Mouse (Mus musculus): ENCODE measurements at regions not wholly inside any gene's neighbourhood (a gene's known extent, or its start where the extent isn't known, plus 50 kb on each side); places are given as distances from the start of the nearest gene placed in this dataset.

GRCm38 (mm10) chr5:106789136-106789535, 92.0 kb upstream of the Zfp644 start:
- DNase-seq, result no peak

GRCm38 (mm10) chr5:106785065-106785464, 88.0 kb upstream of the Zfp644 start:
- no peak for DNase-seq

DNA sequence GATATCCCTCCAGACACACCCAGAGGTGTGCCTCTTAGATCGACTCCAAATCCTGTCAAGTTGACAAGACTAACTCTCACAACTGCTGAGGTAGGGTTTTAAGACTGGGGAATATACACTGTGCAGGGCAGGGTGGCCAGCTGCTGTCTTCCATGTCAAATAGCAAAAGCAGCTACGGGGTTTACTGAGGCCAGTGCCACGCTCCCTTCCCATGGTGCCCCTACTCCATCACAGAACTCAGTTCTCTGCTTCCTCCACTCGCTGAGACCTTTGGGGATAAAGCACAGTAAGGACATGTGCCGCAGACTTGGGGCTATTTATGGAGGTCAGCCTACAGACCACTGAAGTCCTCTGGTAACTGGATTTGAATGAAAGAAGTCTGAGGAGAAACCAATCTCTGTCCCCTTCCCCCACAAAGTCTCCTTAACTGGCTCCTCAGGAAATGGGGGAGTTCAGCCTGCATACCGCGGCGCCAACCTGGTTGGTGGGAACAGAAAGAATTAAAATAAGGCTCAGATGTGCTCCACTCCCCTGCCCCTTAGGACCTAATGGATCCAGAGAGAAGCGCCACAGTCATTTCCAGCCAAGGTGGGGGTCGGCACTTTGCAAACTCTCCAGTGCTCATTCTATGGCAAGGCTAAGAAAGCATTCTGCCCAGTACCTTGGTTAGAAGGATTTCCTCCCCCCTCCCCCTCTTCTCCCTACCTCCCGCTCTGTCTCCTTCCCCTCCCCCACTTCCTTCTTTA, 87.0 kb upstream of the Zfp644 start:
- DNase-seq, result no peak

DNA sequence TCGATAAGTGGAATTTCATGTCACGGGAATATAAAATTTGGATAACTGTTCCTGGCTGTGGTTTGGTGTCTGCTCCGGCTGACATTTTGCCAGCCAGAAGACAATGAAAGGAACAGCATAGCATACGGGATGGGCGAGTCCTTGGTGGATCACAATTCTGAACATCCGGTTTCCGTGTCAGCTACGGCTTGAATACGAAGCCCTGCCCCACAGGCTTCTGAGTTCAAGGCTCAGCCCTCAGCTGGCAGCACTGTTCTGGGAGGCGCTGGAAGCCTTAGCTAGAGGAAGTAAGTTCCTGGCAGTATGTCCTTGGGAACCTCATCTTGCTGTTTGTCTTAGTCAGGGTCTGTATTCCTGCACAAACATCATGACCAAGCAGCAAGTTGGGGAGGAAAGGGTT, 83.7 kb upstream of the Zfp644 start:
- DNase-seq, result peak; percentile 25

DNA sequence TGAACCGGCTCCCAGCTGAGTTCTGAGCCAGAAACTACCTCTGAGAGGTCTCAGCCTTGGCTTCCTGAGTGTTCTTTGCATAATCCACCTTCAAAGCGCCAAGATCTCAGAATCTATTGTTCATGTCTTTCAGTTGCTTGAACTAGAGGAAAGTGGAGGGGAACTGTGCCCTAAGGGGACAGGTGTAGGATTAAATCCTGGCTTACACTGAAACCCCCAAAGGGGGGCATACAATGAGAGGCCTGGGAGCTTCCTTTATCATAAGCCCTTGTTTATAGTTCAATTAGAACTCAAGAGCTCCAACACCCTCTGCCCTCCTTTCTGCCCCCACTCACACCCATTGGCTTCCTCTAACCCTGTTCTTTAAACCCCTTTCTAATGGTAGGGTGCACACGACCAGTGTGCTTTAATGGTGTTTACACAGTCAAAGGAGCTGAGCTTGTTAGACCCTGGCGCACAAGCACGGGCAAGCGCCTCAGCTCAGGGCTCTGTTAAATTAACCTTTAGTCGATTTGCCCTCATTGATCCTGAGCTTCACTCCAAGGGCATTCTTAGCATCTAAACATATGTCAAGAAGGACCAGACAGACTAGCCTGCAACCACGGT, 81.2 kb upstream of the Zfp644 start:
- DNase-seq, result no peak

GRCm38 (mm10) chr5:106775010-106775693, 78.1 kb upstream of the Zfp644 start:
- no peak for DNase-seq

- DNase-seq, result no peak
These were observed 76.3 kb upstream of the Zfp644 start for GRCm38 (mm10) chr5:106773201-106773934.

DNA sequence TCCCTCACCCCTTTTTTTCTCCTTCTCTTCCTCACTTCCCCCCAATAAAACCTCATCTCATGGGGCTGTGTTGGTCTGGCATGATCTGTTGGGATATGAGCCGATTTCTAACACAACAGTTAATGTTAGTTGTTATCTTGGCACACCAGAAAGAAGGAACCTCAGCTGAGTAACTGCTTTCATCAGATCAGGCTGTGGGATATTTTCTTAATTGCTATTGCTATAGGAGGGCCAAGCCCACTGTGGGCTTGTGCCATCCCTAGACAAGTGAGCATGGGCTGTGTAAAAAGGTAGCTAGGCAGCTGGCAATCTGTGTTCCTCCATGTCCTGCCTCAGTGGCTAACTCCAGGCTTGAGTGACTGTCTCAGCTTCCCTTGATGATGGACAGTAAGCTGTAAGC, 73.9 kb upstream of the Zfp644 start:
- DNase-seq, result no peak

- DNase-seq, result no peak
These were observed 68.2 kb upstream of the Zfp644 start for GRCm38 (mm10) chr5:106765335-106765734.

DNA sequence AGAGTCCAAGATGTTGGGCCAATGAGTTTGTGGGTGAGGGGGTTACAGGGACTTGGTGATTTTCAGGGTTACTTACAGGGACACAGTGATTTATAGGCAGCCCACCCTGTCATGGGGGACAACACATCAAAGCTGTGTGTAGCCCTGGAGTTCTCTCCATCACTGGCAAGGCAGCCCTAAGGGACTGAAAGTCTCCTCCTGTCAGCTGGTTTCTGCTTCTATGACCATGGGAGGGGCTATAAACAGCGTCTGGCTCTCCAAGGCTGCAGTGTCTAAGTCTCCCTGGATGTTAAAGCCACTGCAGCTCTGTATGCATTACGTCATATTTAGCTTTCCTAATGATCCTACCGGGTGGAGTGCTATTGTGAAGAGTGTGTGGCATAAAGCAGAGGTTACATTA, 66.2 kb upstream of the Zfp644 start:
- no peak for DNase-seq

GRCm38 (mm10) chr5:106758036-106758435, 60.9 kb upstream of the Zfp644 start:
- no peak for DNase-seq

GRCm38 (mm10) chr5:106757436-106757835, 60.3 kb upstream of the Zfp644 start:
- DNase-seq, result no peak

- DNase-seq, result no peak
These were observed 59.9 kb upstream of the Zfp644 start for GRCm38 (mm10) chr5:106756937-106757371.

DNA sequence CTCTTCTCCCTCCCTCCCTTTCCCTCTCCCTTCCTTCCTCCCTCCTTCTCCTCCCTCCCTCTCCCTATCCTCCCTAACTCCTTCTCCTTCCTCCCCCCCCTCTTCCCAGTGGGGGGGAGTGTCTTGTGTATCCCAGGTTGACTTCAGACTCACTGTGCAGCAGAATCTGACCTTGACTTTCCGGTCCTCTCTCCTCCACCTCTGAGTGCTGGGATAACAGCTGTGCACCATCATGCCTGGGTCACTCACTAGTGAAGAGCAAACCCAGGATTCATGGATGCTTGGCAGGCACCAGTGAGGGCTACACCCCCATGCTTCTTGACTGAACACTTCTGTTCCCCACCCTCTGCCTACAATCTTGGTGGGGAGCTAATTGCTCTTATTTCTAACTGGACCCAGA, 56.2 kb upstream of the Zfp644 start:
- DNase-seq, result no peak

DNA sequence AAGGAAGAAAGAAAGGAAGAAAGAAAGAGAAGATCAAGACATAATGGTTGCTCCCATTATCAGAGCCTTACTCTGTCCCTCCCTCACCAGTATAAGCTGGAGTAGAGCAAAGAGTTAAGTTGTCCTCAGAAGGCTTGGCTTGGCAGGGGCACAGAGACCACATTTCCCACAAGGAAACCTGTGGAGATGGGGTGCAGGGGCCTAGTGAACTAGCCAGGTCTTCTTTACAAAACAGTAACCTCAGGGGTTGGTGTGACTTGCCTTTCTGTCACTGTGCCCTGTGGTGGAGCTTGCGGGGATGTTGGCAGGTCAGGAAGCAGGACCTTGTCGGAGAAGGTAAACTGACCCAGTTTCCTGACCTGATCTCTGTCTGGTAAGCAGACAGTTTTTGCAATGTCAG, 53.1 kb upstream of the Zfp644 start:
- DNase-seq, result no peak

DNA sequence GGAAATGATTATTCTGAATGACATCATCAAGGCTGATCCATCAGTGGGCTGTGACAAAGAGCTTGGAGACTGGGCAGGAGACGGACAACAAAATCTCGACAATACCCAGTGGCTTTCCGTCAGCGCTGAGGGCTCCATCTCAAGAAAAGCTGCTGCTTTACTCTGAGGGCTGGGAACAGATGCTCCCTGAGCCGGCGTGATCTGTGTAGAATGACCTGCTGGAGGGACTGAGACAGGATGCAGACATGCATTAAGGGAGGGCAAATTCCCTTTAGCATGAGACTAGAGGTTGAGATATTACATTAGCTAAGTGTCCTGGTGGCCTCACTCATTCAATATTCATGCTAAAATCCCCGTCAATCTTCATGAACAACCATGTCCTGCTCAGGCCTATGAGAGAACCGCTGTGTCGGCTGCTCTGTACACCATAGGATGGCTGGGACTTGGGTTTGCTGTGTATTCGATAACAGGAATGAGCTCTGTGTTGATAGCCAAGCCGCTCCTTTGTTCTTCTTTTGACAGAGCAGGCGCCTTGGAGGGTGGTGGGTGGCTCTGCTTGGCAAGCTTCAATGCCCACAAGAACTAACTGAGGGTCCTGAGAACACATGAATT, 51.5 kb upstream of the Zfp644 start:
- no peak for DNase-seq
